Mouse (Mus musculus): Measurements from ENCODE around the gene Pold2. TPM values are rescaled to one million over a fixed set of nuclear protein-coding genes. Genes with fewer than 3 reads are reported as not detected.

The Pold2 gene
- total and polyA plus RNA-seq, 3 experiments, result 136 to 285 (median 205) TPM

GRCm38 (mm10) chr11:5837251-5838246 lies 40.5 kb downstream of the Pold2 start, which contains the start of gene Polm (continued):
- peak; percentile 68 for TF ChIP-seq BHLHE40 (IDR thresholded peaks at IDR 0.05; ENCODE audit: low read depth, low read length)

- peak; percentile 56 for TF ChIP-seq RAD21 (IDR thresholded peaks at IDR 0.05; ENCODE audit: low read depth, low read length)
- TF ChIP-seq MYC (IDR thresholded peaks at IDR 0.05; ENCODE audit: low read depth, low read length), result 0 out of 2 replicates have a peak, but pooled peaks have one; percentile 44
- TF ChIP-seq SMC3 (IDR thresholded peaks at IDR 0.05; ENCODE audit: low read depth, low read length), result peak; percentile 65
- TF ChIP-seq CTCF (conservative IDR thresholded peaks at IDR 0.05 in 1 of 2, IDR thresholded peaks at IDR 0.05 in 1 of 2; ENCODE audit: low read depth in 2 of 2, low read length in 2 of 2), result peak in 1 of 2 experiments; percentile 74; a peak in 2 of 4 replicates
- TF ChIP-seq MXI1 (IDR thresholded peaks at IDR 0.05; ENCODE audit: low read depth, low read length), result no peak
- TF ChIP-seq KAT2A (IDR thresholded peaks at IDR 0.05; ENCODE audit: insufficient replicate concordance, low read length), result no peak
- peak; percentile 44; the same call in 1 of the 2 replicates for TF ChIP-seq MAX (IDR thresholded peaks at IDR 0.05; ENCODE audit: low read length)
- TF ChIP-seq MAFK (IDR thresholded peaks at IDR 0.05; ENCODE audit: insufficient replicate concordance, low read length), result no peak
- Histone ChIP-seq H3K9me3 (replicated peaks; ENCODE audit: low read length) (peaks cover 16% of the 10 kb centered on the region), H3K4me3 (replicated peaks in 1 of 3; ENCODE audit: low read depth in 2 of 3, low read length in 2 of 3, poor library complexity in 1 of 3) (no peak overlapping the region), H3K27ac (ENCODE audit: insufficient read depth, low read depth) (no peak overlapping the region), H3K9ac (ENCODE audit: insufficient read depth, low read depth) (no peak overlapping the region), H3K79me2 (replicated peaks; ENCODE audit: control insufficient read depth, extremely low read depth, insufficient read depth, poor library complexity, severe bottlenecking) (no peaks in the 10 kb centered on the region), H3K4me1 (ENCODE audit: control insufficient read depth in 1 of 2, insufficient read depth in 2 of 2) (peaks cover 16 to 44% of the 10 kb centered on the region in 2 experiments), H3K36me3 (replicated peaks in 1 of 2; ENCODE audit: control insufficient read depth in 1 of 2, insufficient read depth in 1 of 2, low read length in 1 of 2) (peaks cover 33 to 37% of the 10 kb centered on the region in 2 experiments), H3K4me2 (ENCODE audit: insufficient read depth, low read depth, poor library complexity, severe bottlenecking) (no peak overlapping the region), H3K27me3 (replicated peaks) (no peaks in the 10 kb centered on the region)
- dilution Hi-C loops (cut with MboI; ENCODE audit: extremely low pct_ligation_motif_present, extremely low pct_unique_long_range_greater_than_20kb, low sequenced_read_pairs) (no loop called here), in situ Hi-C loops (cut with MboI; ENCODE audit: low pct_ligation_motif_present, low pct_unique_long_range_greater_than_20kb, low sequenced_read_pairs) (no loop called here)
- DNase-seq (ENCODE audit: extremely low read depth), result peak; percentile 56
Observed at GRCm38 (mm10) chr11:5836126-5836525, 42.0 kb downstream of the Pold2 start.

DNA sequence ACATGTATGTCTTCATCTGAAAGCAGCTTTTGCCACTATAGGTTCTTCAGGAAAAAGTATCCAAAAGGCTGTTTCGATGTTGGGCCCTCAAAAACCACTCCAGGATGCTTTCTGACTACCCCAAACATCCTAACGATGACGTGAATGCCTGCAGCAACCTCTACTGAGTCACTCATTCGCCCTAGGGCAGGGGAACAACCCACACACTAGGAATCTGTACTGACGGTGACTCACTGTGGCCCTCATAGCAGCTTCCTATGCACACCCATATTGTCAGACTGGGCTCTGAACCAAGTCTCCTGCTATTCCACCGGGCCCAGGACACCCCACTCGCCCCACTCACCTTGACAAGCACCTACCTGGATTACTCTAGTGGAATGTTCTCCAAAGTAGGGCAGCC lies 43.0 kb downstream of the Pold2 start:
- TF ChIP-seq SIN3A (IDR thresholded peaks at IDR 0.05; ENCODE audit: low read length), result no peak
- no peak for TF ChIP-seq MAZ (IDR thresholded peaks at IDR 0.05; ENCODE audit: low read depth, low read length)
- no peak for TF ChIP-seq IRF4 (IDR thresholded peaks at IDR 0.05; ENCODE audit: low read depth, low read length)
- no peak for TF ChIP-seq RCOR1 (conservative IDR thresholded peaks at IDR 0.05; ENCODE audit: low read depth, low read length)
- no peak for TF ChIP-seq MAX (IDR thresholded peaks at IDR 0.05; ENCODE audit: low read length)
- TF ChIP-seq ZNF384 (IDR thresholded peaks at IDR 0.05; ENCODE audit: low read depth, low read length), result no peak
- TF ChIP-seq SMC3 (IDR thresholded peaks at IDR 0.05; ENCODE audit: low read depth, low read length), result no peak
- no peak for TF ChIP-seq ETS1 (conservative IDR thresholded peaks at IDR 0.05; ENCODE audit: low read depth, low read length)
- TF ChIP-seq EP300 (IDR thresholded peaks at IDR 0.05; ENCODE audit: low read length), result no peak
- no peak for TF ChIP-seq PAX5 (IDR thresholded peaks at IDR 0.05; ENCODE audit: low read length)
- no peak for TF ChIP-seq GABPA (IDR thresholded peaks at IDR 0.05; ENCODE audit: insufficient replicate concordance, low read depth, low read length)
- TF ChIP-seq MAFK (IDR thresholded peaks at IDR 0.05; ENCODE audit: insufficient replicate concordance, low read length), result no peak
- TF ChIP-seq JUND (conservative IDR thresholded peaks at IDR 0.05; ENCODE audit: low read depth, low read length), result no peak
- no peak for TF ChIP-seq ZMIZ1 (IDR thresholded peaks at IDR 0.05; ENCODE audit: low read depth, low read length)
- TF ChIP-seq POLR2AphosphoS2 (IDR thresholded peaks at IDR 0.05; ENCODE audit: low read depth, low read length), result no peak
- no peak for TF ChIP-seq UBTF (IDR thresholded peaks at IDR 0.05; ENCODE audit: low read depth, low read length)
- no peak for TF ChIP-seq BHLHE40 (IDR thresholded peaks at IDR 0.05; ENCODE audit: low read depth, low read length)
- TF ChIP-seq CTCF (conservative IDR thresholded peaks at IDR 0.05 in 1 of 2, IDR thresholded peaks at IDR 0.05 in 1 of 2; ENCODE audit: low read depth in 2 of 2, low read length in 2 of 2), result no peak
- H3K4me3 ChIP-seq (replicated peaks in 1 of 3; ENCODE audit: low read depth in 2 of 3, low read length in 2 of 3, poor library complexity in 1 of 3), result no peak overlapping the region
- peak; percentile 47 for DNase-seq (ENCODE audit: extremely low read depth)
- in situ Hi-C loops (cut with MboI; ENCODE audit: low pct_ligation_motif_present, low pct_unique_long_range_greater_than_20kb, low sequenced_read_pairs) (no loop called here), dilution Hi-C loops (cut with MboI; ENCODE audit: extremely low pct_ligation_motif_present, extremely low pct_unique_long_range_greater_than_20kb, low sequenced_read_pairs) (no loop called here)
- no peak overlapping the region for H3K9ac ChIP-seq (ENCODE audit: insufficient read depth, low read depth)
- H3K79me2 ChIP-seq (replicated peaks; ENCODE audit: control insufficient read depth, extremely low read depth, insufficient read depth, poor library complexity, severe bottlenecking), result no peaks in the 10 kb centered on the region
- H3K9me3 ChIP-seq (replicated peaks; ENCODE audit: low read length), result peaks cover 7% of the 10 kb centered on the region
- H3K27me3 ChIP-seq (replicated peaks), result no peaks in the 10 kb centered on the region
- H3K4me1 ChIP-seq (ENCODE audit: control insufficient read depth in 1 of 2, insufficient read depth in 2 of 2), result peaks cover 16 to 50% of the 10 kb centered on the region in 2 experiments
- H3K36me3 ChIP-seq (replicated peaks in 1 of 2; ENCODE audit: control insufficient read depth in 1 of 2, insufficient read depth in 1 of 2, low read length in 1 of 2), result peaks cover 39 to 44% of the 10 kb centered on the region in 2 experiments
- H3K4me2 ChIP-seq (ENCODE audit: insufficient read depth, low read depth, poor library complexity, severe bottlenecking), result no peak overlapping the region
- H3K27ac ChIP-seq (ENCODE audit: insufficient read depth, low read depth), result no peak overlapping the region
